Mouse (Mus musculus): ENCODE data around the gene Ahdc1.

DNA sequence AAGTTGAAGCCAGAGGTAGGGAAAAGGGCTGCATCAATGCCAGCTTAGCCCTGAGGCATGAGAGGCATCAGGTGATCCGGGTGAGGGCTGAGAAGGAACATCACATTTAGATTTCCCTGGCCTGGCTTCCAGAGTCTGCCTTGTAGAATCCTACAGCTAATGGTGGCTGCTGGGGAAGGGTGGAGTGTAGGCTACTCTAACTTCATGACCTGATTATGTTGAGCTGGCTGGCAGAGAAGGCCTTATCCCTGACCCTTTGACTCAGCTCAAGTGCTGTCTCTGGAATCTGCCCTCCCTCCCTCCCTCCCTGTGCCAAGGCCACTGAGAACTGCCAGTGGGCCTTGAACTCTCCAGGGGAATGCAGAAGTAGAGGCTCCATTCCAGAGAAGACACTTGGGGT, 24.4 kb downstream of the Ahdc1 start:
- no peak for TF ChIP-seq CTCF (IDR thresholded peaks at IDR 0.05; ENCODE audit: low read depth, low read length)
- no peak for TF ChIP-seq GATA1 (IDR thresholded peaks at IDR 0.05; ENCODE audit: borderline replicate concordance, low read length)
- no peak for TF ChIP-seq POLR2AphosphoS5 (IDR thresholded peaks at IDR 0.05; ENCODE audit: insufficient replicate concordance, low read depth, low read length)
- TF ChIP-seq TAL1 (conservative IDR thresholded peaks at IDR 0.05; ENCODE audit: low read depth, low read length) = no peak

Measured in G1E (cell line).